Mouse (Mus musculus) testis, adult 2 months (tissue): ENCODE results near the gene Fbln5.

Experiments
- CTCF ChIP-seq: fragments of 200-500 bp; IDR thresholded peaks from 2 replicates; pipeline ENCODE4 v1.5.1; 2012; ENCODE audit warnings: low read depth, mild to moderate bottlenecking, inconsistent platforms, low read length, moderate library complexity; ENCODE audit not compliant: control insufficient read depth, insufficient read depth, insufficient replicate concordance
- POLR2A ChIP-seq: fragments of 200-500 bp; IDR thresholded peaks from 2 replicates; pipeline ENCODE4 v1.6.1; 2012; ENCODE audit warnings: low read depth, mild to moderate bottlenecking, inconsistent platforms, low read length, moderate library complexity; ENCODE audit not compliant: control insufficient read depth

DNA sequence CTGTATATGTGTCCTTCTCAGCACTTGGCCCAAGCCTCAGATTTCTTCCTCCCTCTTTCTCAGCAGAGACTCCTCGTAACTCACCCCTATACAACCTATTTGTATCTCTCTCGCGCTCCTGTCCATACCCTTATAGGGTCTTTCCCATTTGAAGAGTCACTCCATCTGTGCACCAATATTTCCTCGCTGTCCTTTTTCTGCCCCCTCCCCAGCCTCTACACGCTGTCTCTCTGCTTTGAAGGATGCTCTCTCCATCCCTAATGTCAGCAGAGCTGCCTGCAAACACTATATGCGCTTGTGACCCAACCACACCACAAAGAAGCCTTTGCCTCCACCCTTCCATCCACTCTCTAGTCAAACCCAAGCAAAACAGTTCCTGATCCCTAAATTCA lies 14.3 kb upstream of the Fbln5 start:
- no peak for TF ChIP-seq POLR2A
- no peak for TF ChIP-seq CTCF
